Mouse (Mus musculus): ENCODE data around the gene Gm614.

The Gm614 gene

GRCm38 (mm10) chrX:101260441-101261325 is 3.1 kb downstream of the Gm614 start:
- peak; percentile 44 for DNase-seq (ENCODE audit: low read depth, low spot score)

GRCm38 (mm10) chrX:101256603-101257002 is 7.2 kb downstream of the Gm614 start:
- DNase-seq (ENCODE audit: low read depth, low spot score), result no peak

GRCm38 (mm10) chrX:101254740-101255139 is 9.1 kb downstream of the Gm614 start:
- DNase-seq (ENCODE audit: low read depth, low spot score), result no peak

- peak; percentile 84 for DNase-seq (ENCODE audit: low read depth, low spot score)
These were observed 9.7 kb downstream of the Gm614 start, which contains the start of gene Foxo4 for GRCm38 (mm10) chrX:101253952-101254729. Gene Foxo4, plus strand, starts transcription at chrX:101254528.

- DNase-seq (ENCODE audit: low read depth, low spot score), result no peak
These were observed 18.8 kb downstream of the Gm614 start for GRCm38 (mm10) chrX:101245011-101245410.

GRCm38 (mm10) chrX:101222796-101223162 is 41.0 kb downstream of the Gm614 start:
- DNase-seq (ENCODE audit: low read depth, low spot score), result no peak

GRCm38 (mm10) chrX:101221834-101222795 is 41.7 kb downstream of the Gm614 start, which contains the start of gene Snx12:
Gene Snx12, minus strand, starts transcription at chrX:101222563.
- peak; percentile 78 for DNase-seq (ENCODE audit: low read depth, low spot score)

Data from embryo, embryonic 11.5 days (tissue).